In genomic region chr13:31082448-31083140, GRCm38 (mm10) we compare ENCODE assay signal across 9 mouse cellular contexts.
A peak's percentile ranks its signal among the peaks of the same experiment; 100 is the strongest.
DNase-seq lines count a peak whose midpoint lies in the region; ATAC-seq and TF ChIP-seq lines count a peak whose summit lies in the region.
"Had no signal": no experiment of that assay in that cellular context is flagged by ENCODE, and none has a peak within 500 bp of the region (broad histone marks: within the 10 kb centered on the region; RNA-seq: fewer than 3 reads in every experiment).

No protein-coding gene starts in this region.

- 20% methylated on average over 13 of the region's 13 CpGs for WGBS in lung, adult 2 months

- TF ChIP-seq POLR2A in lung, adult 2 months (IDR thresholded peaks at IDR 0.05; ENCODE audit: borderline replicate concordance, extremely low read depth, low read depth, low read length) = no peak

- ATAC-seq in neutrophil, adult 5-6 weeks (ENCODE audit: extremely low read depth, insufficient number of reproducible peaks, low FRiP score, poor library complexity, severe bottlenecking) = peak; percentile 55; the same call in 1 of the 2 replicates

- no peak overlapping the region for H3K4me3 ChIP-seq in lung, adult 2 months (replicated peaks; ENCODE audit: extremely low read depth, low read depth, low read length)
- H3K4me3 ChIP-seq: heart, embryonic 15.5 days had no signal

- TF ChIP-seq CTCF in lung, adult 2 months (IDR thresholded peaks at IDR 0.05; ENCODE audit: insufficient read depth, low read length) = peak; percentile 38

- no peaks in the 10 kb centered on the region for H3K4me1 ChIP-seq in lung, adult 2 months (ENCODE audit: control insufficient read depth, insufficient read depth, low read length)
- H3K4me1 ChIP-seq: heart, embryonic 15.5 days had no signal

- DNase-seq in urinary bladder, postnatal 14 days (ENCODE audit: low spot score) = peak; percentile 74
- no peak for DNase-seq in urinary bladder, adult 2 months (ENCODE audit: low spot score)
- peak; percentile 40 for DNase-seq in c-Kit-positive CD71-positive TER-119-negative erythroid progenitor cells, embryonic 14.5 days (ENCODE audit: low read depth)
- peak; percentile 47 to 93 for DNase-seq in frontal cortex, adult 2 months (ENCODE audit: extremely low spot score in 1 of 2, low spot score in 1 of 2)
- DNase-seq in kidney, postnatal 14 days = peak; percentile 81
- DNase-seq in lung, adult 2 months = peak; percentile 25
- peak; percentile 59 to 64 for DNase-seq in urinary bladder, postnatal 36 days (ENCODE audit: low spot score in 2 of 2)
